Mouse (Mus musculus) limb, embryonic 11.5 days (tissue): ENCODE measurements around the gene Wfdc3. TPM values are rescaled to one million over a fixed set of nuclear protein-coding genes. Genes with fewer than 3 reads are reported as not detected.

ENCODE experiments used
- ATAC-seq: fragments of 200-750 bp; cut with Nextera tagmentation; 2 replicates; pipeline ENCODE4 v1.8.0; 2017; ENCODE audit warnings: low read depth; ENCODE audit not compliant: insufficient number of reproducible peaks, low FRiP score, low TSS enrichment
- DNase-seq: peaks from one replicate; pipeline ENCODE4 v3.0.0-alpha.2; 2015; ENCODE audit warnings: low spot score
- H3K27ac ChIP-seq: fragments of 300-500 bp; sonication (generic); replicated peaks from 2 replicates; pipeline ENCODE4 v1.5.1; 2014; ENCODE audit warnings: low read depth, mild to moderate bottlenecking, low read length
- H3K27me3 ChIP-seq: fragments of 300-500 bp; sonication (generic); 2 replicates; pipeline ENCODE4 v1.6.1; 2014; ENCODE audit warnings: mild to moderate bottlenecking, low read length, mixed read lengths; ENCODE audit not compliant: control insufficient read depth, insufficient read depth
- H3K36me3 ChIP-seq: fragments of 300-500 bp; sonication (generic); 2 replicates; pipeline ENCODE4 v1.6.1; 2014; ENCODE audit warnings: mild to moderate bottlenecking, low read length, moderate library complexity, mixed read lengths; ENCODE audit not compliant: control insufficient read depth, insufficient read depth
- H3K4me1 ChIP-seq: fragments of 300-500 bp; sonication (generic); 2 replicates; pipeline ENCODE4 v1.6.1; 2014; ENCODE audit warnings: low read length, mixed read lengths; ENCODE audit not compliant: control insufficient read depth, insufficient read depth
- H3K4me2 ChIP-seq: fragments of 300-500 bp; sonication (generic); 2 replicates; pipeline ENCODE4 v1.6.1; 2014; ENCODE audit warnings: low read depth, mild to moderate bottlenecking, moderate library complexity; ENCODE audit not compliant: severe bottlenecking
- H3K4me3 ChIP-seq: fragments of 300-500 bp; sonication (generic); 2 replicates; pipeline ENCODE4 v1.5.1; 2014; ENCODE audit warnings: low read depth, low read length
- H3K9ac ChIP-seq: fragments of 300-500 bp; sonication (generic); 2 replicates; pipeline ENCODE4 v1.6.1; 2014; ENCODE audit warnings: mild to moderate bottlenecking, low read length
- H3K9me3 ChIP-seq: fragments of 300-500 bp; sonication (generic); 2 replicates; pipeline ENCODE4 v1.6.1; 2016; ENCODE audit warnings: low read length; ENCODE audit not compliant: control insufficient read depth
- WGBS: fragments of 180-500 bp; shearing (Covaris S2); extraction: QIAGEN DNeasy Blood & Tissue Kit; methylation state at CpG from one replicate; pipeline ENCODE4 v1.1.7; 2014; 5-methylcytosine and 5-hydroxymethylcytosine counted together
- polyA plus RNA-seq: library from polyadenylated mRNA; unstranded; fragments of >200 nt; fragmentation: Nextera tagmentation; extraction: Ambion mirVana; gene quantifications from 2 replicates; pipeline ENCODE4 v1.2.1, GENCODE M21; 2014

The Wfdc3 gene
- polyA plus RNA-seq, 1 experiment from 2014 or later, result 1.0 TPM

- H3K36me3 ChIP-seq, result no peaks in the 10 kb centered on the region
- 45% methylated on average over 7 of the region's 7 CpGs for WGBS
- no peak overlapping the region for H3K9ac ChIP-seq
- H3K4me1 ChIP-seq, result no peaks in the 10 kb centered on the region
- H3K9me3 ChIP-seq, result no peaks in the 10 kb centered on the region
- H3K27me3 ChIP-seq, result no peaks in the 10 kb centered on the region
- H3K27ac ChIP-seq, result no peak overlapping the region
- H3K4me3 ChIP-seq, result no peak overlapping the region
- DNase-seq (no peak), ATAC-seq (no peak)
- H3K4me2 ChIP-seq, result no peak overlapping the region
These were observed 5.9 kb downstream of the Wfdc3 start for GRCm38 (mm10) chr2:164739876-164740275.

GRCm38 (mm10) chr2:164737377-164738090 is 8.2 kb downstream of the Wfdc3 start:
- DNase-seq, result no peak
- Histone ChIP-seq H3K9ac (no peak overlapping the region), H3K36me3 (no peaks in the 10 kb centered on the region), H3K4me1 (no peaks in the 10 kb centered on the region), H3K27ac (no peak overlapping the region), H3K4me3 (no peak overlapping the region), H3K9me3 (no peaks in the 10 kb centered on the region), H3K4me2 (no peak overlapping the region), H3K27me3 (no peaks in the 10 kb centered on the region)
- 72% methylated on average over 3 of the region's 3 CpGs for WGBS
- ATAC-seq, result no peak

GRCm38 (mm10) chr2:164735446-164735845 is 10.3 kb downstream of the Wfdc3 start:
- Histone ChIP-seq H3K9me3 (no peaks in the 10 kb centered on the region), H3K9ac (no peak overlapping the region), H3K4me2 (no peak overlapping the region), H3K4me1 (no peaks in the 10 kb centered on the region), H3K27ac (no peak overlapping the region), H3K27me3 (no peaks in the 10 kb centered on the region), H3K36me3 (no peaks in the 10 kb centered on the region), H3K4me3 (no peak overlapping the region)
- WGBS, result 87% methylated on average over 5 of the region's 5 CpGs
- ATAC-seq (no peak), DNase-seq (no peak)

- H3K4me1 ChIP-seq, result no peaks in the 10 kb centered on the region
- no peak for DNase-seq
- no peaks in the 10 kb centered on the region for H3K27me3 ChIP-seq
- H3K27ac ChIP-seq, result no peak overlapping the region
- no peak overlapping the region for H3K4me3 ChIP-seq
- no peaks in the 10 kb centered on the region for H3K9me3 ChIP-seq
- H3K9ac ChIP-seq, result no peak overlapping the region
- no peaks in the 10 kb centered on the region for H3K36me3 ChIP-seq
- H3K4me2 ChIP-seq, result no peak overlapping the region
- WGBS, result 82% methylated on average over 5 of the region's 5 CpGs
- no peak for ATAC-seq
These were observed 10.9 kb downstream of the Wfdc3 start for GRCm38 (mm10) chr2:164734839-164735238.

- Histone ChIP-seq H3K9me3 (no peaks in the 10 kb centered on the region), H3K27ac (no peak overlapping the region), H3K4me1 (no peaks in the 10 kb centered on the region), H3K36me3 (no peaks in the 10 kb centered on the region), H3K4me3 (no peak overlapping the region), H3K9ac (no peak overlapping the region), H3K4me2 (no peak overlapping the region), H3K27me3 (no peaks in the 10 kb centered on the region)
- no peak for DNase-seq
- 81% methylated on average over 2 of the region's 2 CpGs for WGBS
- no peak for ATAC-seq
These were observed 12.5 kb downstream of the Wfdc3 start for GRCm38 (mm10) chr2:164733259-164733658.

GRCm38 (mm10) chr2:164731719-164732118 is 14.0 kb downstream of the Wfdc3 start:
- Histone ChIP-seq H3K4me2 (no peak overlapping the region), H3K9ac (no peak overlapping the region), H3K27me3 (no peaks in the 10 kb centered on the region), H3K9me3 (no peaks in the 10 kb centered on the region), H3K4me1 (no peaks in the 10 kb centered on the region), H3K4me3 (no peak overlapping the region), H3K36me3 (no peaks in the 10 kb centered on the region), H3K27ac (no peak overlapping the region)
- ATAC-seq (no peak), DNase-seq (no peak)
- WGBS, result 63% methylated on average over 5 of the region's 5 CpGs

GRCm38 (mm10) chr2:164725895-164726619 is 19.7 kb downstream of the Wfdc3 start:
- H3K36me3 ChIP-seq, result no peaks in the 10 kb centered on the region
- H3K4me2 ChIP-seq, result no peak overlapping the region
- no peak overlapping the region for H3K4me3 ChIP-seq
- H3K9ac ChIP-seq, result no peak overlapping the region
- H3K27ac ChIP-seq, result no peak overlapping the region
- H3K4me1 ChIP-seq, result no peaks in the 10 kb centered on the region
- no peaks in the 10 kb centered on the region for H3K27me3 ChIP-seq
- DNase-seq (peak; percentile 77), ATAC-seq (no peak)
- 28% methylated on average over 6 of the region's 6 CpGs for WGBS
- no peaks in the 10 kb centered on the region for H3K9me3 ChIP-seq

- 60% methylated on average over 4 of the region's 4 CpGs for WGBS
These were observed 22.5 kb downstream of the Wfdc3 start for GRCm38 (mm10) chr2:164723276-164723675.

More at GRCm38 (mm10) chr2:164723276-164723675, 22.5 kb downstream of the Wfdc3 start:
- Histone ChIP-seq H3K27me3 (no peaks in the 10 kb centered on the region), H3K36me3 (no peaks in the 10 kb centered on the region), H3K4me1 (0 out of 2 replicates have a peak, but pooled peaks cover 2% of the 10 kb centered on the region), H3K9ac (no peak overlapping the region), H3K27ac (no peak overlapping the region), H3K4me3 (no peak overlapping the region), H3K4me2 (no peak overlapping the region), H3K9me3 (no peaks in the 10 kb centered on the region)
- no peak for DNase-seq
- ATAC-seq, result no peak
